Mouse (Mus musculus): ENCODE data around the gene Lrrc71. TPM values are rescaled to one million over a fixed set of nuclear protein-coding genes. Genes with fewer than 3 reads are reported as not detected.

Lrrc71 gene
- polyA plus RNA-seq, 3 experiments from 2014 or later, result 0.82 to 1.1 (median 1.1) TPM

DNA sequence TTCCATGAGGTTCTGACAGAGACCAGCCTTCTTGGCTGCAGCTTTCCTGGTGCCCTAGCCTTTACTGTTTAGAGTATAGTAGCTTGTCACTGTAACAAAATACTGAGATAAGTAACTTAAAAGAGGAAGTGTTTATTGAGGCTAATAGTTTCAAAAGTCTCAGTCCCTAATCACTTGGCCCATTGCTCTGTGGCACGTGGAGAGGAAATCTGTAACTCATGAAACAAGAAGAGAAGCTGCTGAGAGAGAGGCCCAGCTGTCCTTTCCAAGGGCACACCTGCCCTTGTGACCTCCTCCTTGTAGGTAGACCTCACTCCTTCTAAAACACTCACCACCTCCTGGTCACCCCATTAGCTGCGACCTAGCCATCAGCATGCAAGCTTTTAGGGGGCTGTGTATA, 29.9 kb downstream of the Lrrc71 start:
- ATAC-seq, result no peak

Other genes starting within 250 kb of the Lrrc71 start
- 10 to 100 TPM; 13.5 to 22.5 (median 19.3) TPM for gene Etv3, start 223.2 kb downstream of the Lrrc71 start, polyA plus RNA-seq (2017; shearing (Covaris generic))
- 1 to 10 TPM; 2.0 to 4.4 (median 4.0) TPM for gene Arhgef11, start 131.1 kb downstream of the Lrrc71 start, polyA plus RNA-seq (2017; shearing (Covaris generic))
- gene Ntrk1, start 46.5 kb upstream of the Lrrc71 start, polyA plus RNA-seq (2017; shearing (Covaris generic)), result under 1 TPM in 1 of 3 experiments, not detected in 2; 0.17 TPM
- gene Insrr, start 48.3 kb upstream of the Lrrc71 start, polyA plus RNA-seq (2017; shearing (Covaris generic)), result 1 to 10 TPM in 2 of 3 experiments, under 1 TPM in 1; 0.42 to 1.2 (median 1.1) TPM
- gene Pear1, start 75.7 kb upstream of the Lrrc71 start, polyA plus RNA-seq (2017; shearing (Covaris generic)), result 100 to 1,000 TPM in 1 of 3 experiments, 10 to 100 TPM in 2; 65.9 to 108 (median 76.0) TPM
- 100 to 1,000 TPM; 231 to 280 (median 232) TPM for gene Sh2d2a, start 98.1 kb upstream of the Lrrc71 start, polyA plus RNA-seq (2017; shearing (Covaris generic))
- gene Prcc, start 137.0 kb upstream of the Lrrc71 start, polyA plus RNA-seq (2017; shearing (Covaris generic)), result 1 to 10 TPM; 3.8 to 5.3 (median 4.2) TPM
- gene Hdgf, start 157.7 kb upstream of the Lrrc71 start, polyA plus RNA-seq (2017; shearing (Covaris generic)), result 10 to 100 TPM; 39.0 to 54.0 (median 41.4) TPM
- 100 to 1,000 TPM; 138 to 191 (median 188) TPM for gene Mrpl24, start 170.9 kb upstream of the Lrrc71 start, polyA plus RNA-seq (2017; shearing (Covaris generic))
- 10 to 100 TPM; 14.2 to 17.9 (median 16.4) TPM for gene Isg20l2, start 181.7 kb upstream of the Lrrc71 start, polyA plus RNA-seq (2017; shearing (Covaris generic))
- gene Rrnad1, start 182.1 kb upstream of the Lrrc71 start, polyA plus RNA-seq (2017; shearing (Covaris generic)), result 10 to 100 TPM; 19.5 to 30.1 (median 28.6) TPM
- not detected for gene Crabp2, start 200.0 kb upstream of the Lrrc71 start, polyA plus RNA-seq (2017; shearing (Covaris generic))
- gene Nes, start 222.5 kb upstream of the Lrrc71 start, polyA plus RNA-seq (2017; shearing (Covaris generic)), result not detected

All from inflammation-experienced regulatory T-cells, adult 6 months (primary cell).